Mouse (Mus musculus): ENCODE data around the gene Pex13. TPM values are rescaled to one million over a fixed set of nuclear protein-coding genes. Genes with fewer than 3 reads are reported as not detected.

Gene Pex13
- polyA plus RNA-seq, 1 experiment from 2014 or later, result 29.4 TPM

DNA sequence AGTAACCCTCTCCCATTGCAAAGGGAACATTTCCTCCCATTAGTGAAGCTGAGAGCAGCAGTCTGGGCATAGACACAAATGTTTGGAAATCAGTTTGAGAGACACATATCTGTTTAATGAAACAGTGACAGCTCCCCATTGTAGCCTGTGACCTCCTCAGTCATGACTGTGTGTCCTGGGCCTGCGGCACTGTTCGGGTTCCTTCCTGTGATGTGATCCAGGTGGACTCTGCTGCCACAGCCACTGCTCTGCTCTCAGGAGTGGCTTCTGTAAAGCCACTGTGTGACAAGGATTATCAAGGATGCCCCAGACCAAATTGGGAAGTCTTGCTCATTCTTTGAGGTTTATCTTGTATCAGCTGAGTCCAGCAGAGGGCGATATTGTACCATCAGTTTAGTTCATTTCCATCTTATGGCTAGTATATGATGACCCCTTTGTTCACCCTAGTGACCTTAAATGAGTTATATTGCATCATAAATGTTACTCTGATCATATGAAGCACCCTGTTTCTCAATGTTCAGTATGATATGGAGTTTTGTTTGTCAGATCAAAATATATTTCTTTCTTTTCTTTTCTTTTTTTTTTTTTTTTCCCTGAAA, 13.4 kb upstream of the Pex13 start:
- Histone ChIP-seq H3K4me1 (no peaks in the 10 kb centered on the region), H3K27me3 (ENCODE audit: poor library complexity, severe bottlenecking) (no peaks in the 10 kb centered on the region), H3K4me3 (no peak overlapping the region), H3K36me3 (replicated peaks) (peaks cover 91% of the 10 kb centered on the region), H3K9me3 (no peaks in the 10 kb centered on the region), H3K27ac (no peak overlapping the region)
- peak; percentile 37 for DNase-seq (ENCODE audit: extremely low spot score, low spot score)
- WGBS, result 46% methylated on average over 3 of the region's 3 CpGs

DNA sequence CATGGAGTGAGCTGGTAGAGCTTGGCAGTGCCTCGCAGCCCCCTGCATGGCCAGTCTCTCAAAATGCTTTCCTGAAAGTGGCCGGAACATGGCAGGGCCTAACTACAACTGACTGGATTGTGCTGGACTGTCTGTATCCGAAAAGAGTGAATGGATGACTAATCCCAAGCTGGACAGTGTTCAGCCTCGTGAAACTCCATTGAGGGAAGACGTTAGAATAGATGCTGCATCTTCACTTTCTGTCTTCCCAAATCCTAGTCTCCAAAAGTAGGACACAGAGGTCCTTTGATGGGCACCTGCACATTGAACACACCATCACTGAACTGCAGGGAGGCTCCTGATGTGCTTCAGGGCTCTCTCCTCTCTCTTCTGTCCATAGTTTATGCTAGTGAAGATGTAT, 10.3 kb upstream of the Pex13 start:
- H3K4me3 ChIP-seq, result no peak overlapping the region
- peaks cover 86% of the 10 kb centered on the region for H3K36me3 ChIP-seq (replicated peaks)
- DNase-seq (ENCODE audit: extremely low spot score, low spot score), result no peak
- no peak overlapping the region for H3K27ac ChIP-seq
- H3K9me3 ChIP-seq, result no peaks in the 10 kb centered on the region
- WGBS, result 91% methylated on average over 5 of the region's 5 CpGs
- H3K27me3 ChIP-seq (ENCODE audit: poor library complexity, severe bottlenecking), result no peaks in the 10 kb centered on the region
- H3K4me1 ChIP-seq, result no peaks in the 10 kb centered on the region

DNA sequence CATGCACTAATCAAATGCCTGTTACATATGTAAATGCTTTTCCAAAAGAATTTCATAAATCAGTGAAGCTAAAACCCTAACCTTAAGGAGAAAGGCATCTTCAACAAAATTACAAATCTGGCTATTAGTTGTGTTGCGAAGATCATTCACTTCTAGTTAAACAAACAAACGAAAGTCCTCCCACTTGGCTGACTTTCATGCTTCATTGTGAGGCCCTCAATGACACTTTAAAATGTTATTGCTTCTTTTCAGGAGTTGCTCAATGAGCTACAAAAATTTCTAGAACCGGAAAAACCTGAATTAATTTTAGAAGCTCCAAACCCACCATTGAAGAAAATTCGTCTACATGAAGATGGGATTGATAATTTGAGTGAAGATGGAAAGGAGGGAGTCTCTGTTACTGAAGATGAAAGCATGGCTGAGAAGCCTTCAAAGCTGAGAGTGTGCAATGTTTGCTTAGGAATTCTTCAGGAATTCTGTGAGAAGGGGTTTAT, 6.5 kb upstream of the Pex13 start:
- Histone ChIP-seq H3K9me3 (no peaks in the 10 kb centered on the region), H3K27ac (no peak overlapping the region), H3K4me1 (peaks cover under 1% of the 10 kb centered on the region), H3K4me3 (no peak overlapping the region), H3K27me3 (ENCODE audit: poor library complexity, severe bottlenecking) (no peaks in the 10 kb centered on the region), H3K36me3 (replicated peaks) (peaks cover 61% of the 10 kb centered on the region)
- DNase-seq (ENCODE audit: extremely low spot score, low spot score), result no peak
- WGBS, result 93% methylated on average over 4 of the region's 4 CpGs

DNA sequence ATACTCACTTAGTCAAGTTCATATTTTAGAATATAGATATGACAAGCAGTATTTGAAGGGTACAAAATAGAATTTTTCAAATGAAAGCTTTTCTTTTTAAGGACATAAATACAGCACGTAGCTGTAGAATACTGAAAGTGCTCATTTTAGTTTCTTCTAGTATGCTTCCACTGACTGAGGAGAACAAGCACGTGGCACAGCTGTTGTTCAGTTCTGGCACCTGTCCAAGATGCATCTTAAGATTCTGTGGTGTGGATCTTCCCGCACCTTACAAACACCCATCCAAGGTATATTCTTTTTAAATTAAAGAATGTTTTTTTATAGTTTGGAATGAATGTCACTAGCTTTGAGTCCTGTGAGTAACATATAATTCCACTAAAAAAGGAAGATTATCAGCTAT, 1.4 kb upstream of the Pex13 start:
- H3K27me3 ChIP-seq (ENCODE audit: poor library complexity, severe bottlenecking), result no peaks in the 10 kb centered on the region
- H3K36me3 ChIP-seq (replicated peaks), result peaks cover 9% of the 10 kb centered on the region
- 82% methylated on average over 3 of the region's 3 CpGs for WGBS
- H3K4me3 ChIP-seq, result peak overlapping the region; percentile 91
- no peaks in the 10 kb centered on the region for H3K9me3 ChIP-seq
- no peak overlapping the region for H3K27ac ChIP-seq
- DNase-seq (ENCODE audit: extremely low spot score, low spot score), result no peak
- H3K4me1 ChIP-seq, result peaks cover 28% of the 10 kb centered on the region

DNA sequence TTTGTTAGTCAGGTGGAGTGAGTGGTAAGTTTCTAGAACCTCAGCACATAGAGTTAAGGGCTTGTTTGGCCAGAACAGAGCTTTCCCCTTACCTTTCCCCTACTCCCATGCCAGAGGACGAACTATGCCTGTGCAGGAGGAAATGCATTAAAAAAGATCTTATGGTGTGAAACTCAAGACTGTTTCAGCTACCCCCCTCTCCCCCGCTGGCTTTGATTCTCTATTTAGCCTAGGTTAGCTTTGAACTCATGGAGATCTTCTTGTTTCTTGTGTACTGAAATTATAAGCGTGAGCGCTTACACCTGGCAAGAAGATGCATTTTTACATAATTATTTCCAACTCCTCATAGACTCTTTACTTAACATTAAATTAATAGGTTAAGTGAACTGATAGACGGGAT, 767 bp upstream of the Pex13 start:
- Histone ChIP-seq H3K4me1 (peaks cover 28% of the 10 kb centered on the region), H3K36me3 (replicated peaks) (peaks cover 6% of the 10 kb centered on the region; the same call in 1 of the 2 replicates), H3K27ac (peak overlapping the region; percentile 93), H3K27me3 (ENCODE audit: poor library complexity, severe bottlenecking) (no peaks in the 10 kb centered on the region), H3K9me3 (no peaks in the 10 kb centered on the region), H3K4me3 (peak overlapping the region; percentile 91)
- WGBS, result 11% methylated on average over 5 of the region's 5 CpGs
- DNase-seq (ENCODE audit: extremely low spot score, low spot score), result no peak

DNA sequence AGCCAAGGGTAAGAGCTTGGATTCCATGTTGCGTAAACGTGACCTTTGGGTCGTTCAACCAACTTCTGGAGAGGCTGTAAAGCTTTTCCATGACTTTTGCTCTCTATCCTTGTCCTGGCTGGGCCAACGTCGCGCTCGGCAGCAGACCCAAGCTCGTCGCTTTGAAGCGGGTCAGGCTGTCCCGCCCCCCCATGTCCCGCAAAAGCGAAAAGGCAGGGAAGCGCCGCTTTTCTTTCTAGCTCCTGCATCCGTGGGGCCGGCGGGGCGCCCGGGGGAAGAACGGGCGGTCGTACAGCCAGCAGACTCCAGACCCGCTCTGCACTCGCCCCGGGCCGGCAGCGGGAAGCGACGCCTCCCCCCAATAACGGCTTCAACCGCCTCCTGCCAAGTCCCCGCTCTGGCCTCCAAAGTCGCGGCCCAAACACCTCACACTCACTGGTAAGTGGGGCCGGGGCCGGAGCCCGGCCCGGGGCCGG, 410 bp downstream of the Pex13 start, which contains the start of gene Pus10:
TSS of gene Pus10 (plus strand) at position 364 of the 476 bp plus-strand sequence.
- peak within 1 kb of the TSS; percentile 91 for H3K4me3 ChIP-seq

DNA sequence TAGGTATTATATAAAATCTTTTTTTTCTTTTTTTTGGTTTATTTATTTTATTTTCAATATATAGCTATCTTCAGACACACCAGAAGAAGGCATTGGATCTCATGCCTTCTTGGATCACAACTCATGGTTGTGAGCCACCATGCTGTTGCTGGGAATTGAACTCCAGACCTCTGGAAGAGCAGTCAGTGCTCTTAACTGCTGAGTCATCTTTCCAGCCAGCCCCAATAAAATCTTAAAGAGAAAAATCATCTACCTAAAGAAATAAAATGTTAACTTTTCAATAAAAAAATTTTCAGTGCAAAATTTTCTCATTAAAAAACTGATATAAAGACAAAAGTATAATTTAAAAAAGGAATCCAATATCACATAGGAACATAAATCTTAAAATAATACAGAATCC, 1.5 kb downstream of the Pex13 start:
- Histone ChIP-seq H3K36me3 (replicated peaks) (peaks cover 6% of the 10 kb centered on the region; the same call in 1 of the 2 replicates), H3K4me3 (peak overlapping the region; percentile 91), H3K4me1 (peaks cover 28% of the 10 kb centered on the region), H3K27ac (no peak overlapping the region), H3K27me3 (ENCODE audit: poor library complexity, severe bottlenecking) (no peaks in the 10 kb centered on the region), H3K9me3 (no peaks in the 10 kb centered on the region)
- DNase-seq (ENCODE audit: extremely low spot score, low spot score), result no peak

More for the DNA sequence above, 410 bp downstream of the Pex13 start, which contains the start of gene Pus10:
- H3K27ac ChIP-seq, result peak within 1 kb of the TSS; percentile 93
- H3K9me3 ChIP-seq, result no peaks in the 10 kb centered on the region
- WGBS, result under 1% methylated on average over 40 of the region's 40 CpGs
- peaks cover 28% of the 10 kb centered on the region for H3K4me1 ChIP-seq
- no peak for DNase-seq (ENCODE audit: extremely low spot score, low spot score)
- peaks cover 6% of the 10 kb centered on the region; the same call in 1 of the 2 replicates for H3K36me3 ChIP-seq (replicated peaks)
- H3K27me3 ChIP-seq (ENCODE audit: poor library complexity, severe bottlenecking), result no peaks in the 10 kb centered on the region

DNA sequence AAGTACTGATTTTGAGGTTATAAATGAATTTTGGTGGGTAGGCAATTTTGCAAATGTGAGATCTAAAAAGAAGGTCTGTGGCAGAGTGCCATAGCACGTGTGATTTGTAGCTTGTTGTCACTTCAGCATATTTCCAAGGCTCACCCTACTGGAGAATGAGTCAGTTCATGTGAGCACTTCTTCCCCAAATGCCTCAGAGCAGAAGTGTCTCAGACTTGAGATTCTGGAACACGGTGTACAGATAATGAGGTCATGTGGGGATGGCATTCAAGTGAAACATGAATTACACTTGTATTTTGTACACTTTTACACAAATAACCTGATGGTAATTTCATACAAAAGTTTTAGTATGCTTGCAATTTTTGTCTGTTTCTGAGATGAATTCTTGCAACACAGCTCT, 8.0 kb downstream of the Pex13 start:
- Histone ChIP-seq H3K36me3 (replicated peaks) (peaks cover 8% of the 10 kb centered on the region; the same call in 1 of the 2 replicates), H3K27me3 (ENCODE audit: poor library complexity, severe bottlenecking) (no peaks in the 10 kb centered on the region), H3K9me3 (no peaks in the 10 kb centered on the region), H3K27ac (no peak overlapping the region), H3K4me3 (no peak overlapping the region), H3K4me1 (peaks cover 8% of the 10 kb centered on the region)
- DNase-seq (ENCODE audit: extremely low spot score, low spot score), result no peak
- 88% methylated on average over 2 of the region's 2 CpGs for WGBS

DNA sequence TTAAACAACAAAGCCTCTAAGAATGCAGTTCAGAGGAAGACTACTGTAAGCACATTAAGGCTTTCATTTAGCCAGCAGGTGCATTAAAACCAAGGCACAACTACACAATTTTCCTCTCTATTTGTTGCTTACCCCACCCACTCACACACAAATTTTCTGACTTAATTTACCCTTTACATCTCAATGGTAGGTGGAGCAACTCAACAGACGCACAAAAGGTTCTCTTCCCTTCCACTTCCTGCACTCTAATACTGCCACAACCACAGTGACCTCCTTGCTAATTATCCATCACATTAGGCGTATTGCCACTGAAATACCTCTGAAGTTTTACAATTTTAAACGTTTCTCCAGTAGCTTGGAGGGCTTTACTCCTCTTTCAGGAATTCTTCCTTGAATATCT, 12.1 kb downstream of the Pex13 start:
- Histone ChIP-seq H3K9me3 (no peaks in the 10 kb centered on the region), H3K27ac (no peak overlapping the region), H3K4me1 (peaks cover 6% of the 10 kb centered on the region; the same call in 1 of the 2 replicates), H3K27me3 (ENCODE audit: poor library complexity, severe bottlenecking) (no peaks in the 10 kb centered on the region), H3K4me3 (no peak overlapping the region), H3K36me3 (replicated peaks) (peaks cover 44% of the 10 kb centered on the region)
- WGBS, result 61% methylated on average over 3 of the region's 3 CpGs
- no peak for DNase-seq (ENCODE audit: extremely low spot score, low spot score)

DNA sequence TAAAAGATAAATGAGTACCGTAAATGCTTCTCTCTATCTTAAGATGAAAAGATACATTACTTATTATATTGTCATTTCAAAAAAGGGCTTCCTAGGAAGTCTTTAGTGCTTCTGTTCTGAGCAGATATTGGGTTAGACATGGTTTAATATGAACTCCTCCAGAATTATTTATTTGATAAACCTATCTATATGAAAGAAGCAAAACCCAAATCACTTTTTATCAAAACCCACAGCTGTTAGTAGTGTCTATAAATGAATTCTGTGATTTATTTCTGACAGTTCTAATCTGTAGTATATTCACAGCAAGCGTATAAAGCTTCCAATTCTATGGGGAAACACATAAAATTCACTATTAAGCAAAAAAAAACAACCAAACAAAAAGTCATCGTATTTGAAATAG, 17.9 kb downstream of the Pex13 start:
- DNase-seq (ENCODE audit: extremely low spot score, low spot score), result no peak
- no peaks in the 10 kb centered on the region for H3K9me3 ChIP-seq
- WGBS, result over 99% methylated on average over 3 of the region's 3 CpGs
- no peak overlapping the region for H3K4me3 ChIP-seq
- no peaks in the 10 kb centered on the region for H3K4me1 ChIP-seq
- peaks cover 79% of the 10 kb centered on the region for H3K36me3 ChIP-seq (replicated peaks)
- no peaks in the 10 kb centered on the region for H3K27me3 ChIP-seq (ENCODE audit: poor library complexity, severe bottlenecking)
- no peak overlapping the region for H3K27ac ChIP-seq

DNA sequence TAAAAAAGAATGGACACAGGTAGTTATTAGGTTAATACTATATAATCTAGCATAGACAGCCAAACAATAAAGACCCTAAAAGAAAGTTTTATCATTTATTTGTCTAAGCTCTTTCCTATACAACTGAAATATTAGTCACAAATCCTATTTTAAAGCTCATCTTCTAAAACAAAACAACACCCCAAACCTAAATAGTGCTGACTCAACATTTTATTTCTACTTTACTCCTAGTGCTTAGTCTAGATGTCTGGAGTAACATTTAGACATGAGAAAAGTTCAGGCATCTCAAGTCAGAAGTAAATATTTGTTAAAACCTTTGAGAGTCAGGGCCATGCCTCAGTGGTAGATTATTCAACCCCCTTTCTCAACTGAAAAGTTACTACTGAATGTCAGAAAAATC, 18.3 kb downstream of the Pex13 start:
- H3K9me3 ChIP-seq, result no peaks in the 10 kb centered on the region
- no peak for DNase-seq (ENCODE audit: extremely low spot score, low spot score)
- H3K27me3 ChIP-seq (ENCODE audit: poor library complexity, severe bottlenecking), result no peaks in the 10 kb centered on the region
- no peaks in the 10 kb centered on the region for H3K4me1 ChIP-seq
- no peak overlapping the region for H3K27ac ChIP-seq
- peaks cover 83% of the 10 kb centered on the region for H3K36me3 ChIP-seq (replicated peaks)
- H3K4me3 ChIP-seq, result no peak overlapping the region

DNA sequence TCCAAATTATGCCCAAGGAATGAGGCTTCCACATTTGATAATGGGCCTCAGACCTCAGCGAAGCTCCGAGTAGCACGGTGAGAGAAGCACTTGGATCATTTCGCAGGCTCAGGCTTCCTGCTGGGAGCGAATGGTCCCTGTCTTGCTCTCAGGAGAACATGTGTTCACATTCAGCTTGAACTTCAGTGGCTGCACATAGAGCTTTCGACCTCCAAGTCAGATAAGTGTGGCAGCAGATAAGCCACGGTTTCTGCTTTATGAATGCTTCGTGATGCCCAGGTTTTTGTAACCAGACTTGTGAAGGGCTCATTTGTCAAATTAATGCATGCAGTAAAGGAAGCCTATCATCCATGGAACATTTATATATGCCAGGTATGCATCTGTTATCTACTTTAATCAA, 31.2 kb downstream of the Pex13 start:
- Histone ChIP-seq H3K9me3 (no peaks in the 10 kb centered on the region), H3K36me3 (replicated peaks) (peaks cover 27% of the 10 kb centered on the region), H3K27ac (no peak overlapping the region), H3K27me3 (ENCODE audit: poor library complexity, severe bottlenecking) (no peaks in the 10 kb centered on the region), H3K4me1 (peaks cover 17% of the 10 kb centered on the region), H3K4me3 (no peak overlapping the region)
- 81% methylated on average over 8 of the region's 8 CpGs for WGBS
- no peak for DNase-seq (ENCODE audit: extremely low spot score, low spot score)

DNA sequence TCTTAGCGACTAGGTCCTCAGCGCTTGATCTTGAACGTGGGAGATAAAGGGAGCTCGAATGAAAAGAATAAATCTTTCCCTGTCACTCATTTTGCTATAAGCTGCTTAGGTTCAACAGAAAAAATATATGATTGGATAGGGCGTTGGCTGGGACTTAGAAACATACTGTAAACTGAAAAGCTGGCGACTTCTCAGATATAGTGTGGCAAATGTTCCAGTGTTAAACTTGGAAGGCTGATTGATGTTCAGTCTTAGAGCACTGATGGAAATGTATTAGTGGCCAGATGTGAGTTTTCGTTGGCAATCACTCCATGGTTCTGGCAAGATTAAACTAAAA, 31.9 kb downstream of the Pex13 start:
- WGBS, result 17% methylated on average over 7 of the region's 7 CpGs
- Histone ChIP-seq H3K36me3 (replicated peaks) (peaks cover 23% of the 10 kb centered on the region), H3K27me3 (ENCODE audit: poor library complexity, severe bottlenecking) (no peaks in the 10 kb centered on the region), H3K27ac (peak overlapping the region; percentile 96), H3K9me3 (no peaks in the 10 kb centered on the region), H3K4me3 (peak overlapping the region; percentile 93), H3K4me1 (peaks cover 17% of the 10 kb centered on the region)
- no peak for DNase-seq (ENCODE audit: extremely low spot score, low spot score)
